Mouse (Mus musculus) c-Kit-negative CD71-positive TER-119-positive erythroid progenitor cells, embryonic 14.5 days (primary cell): ENCODE data around the gene Ppp1r27.
"Not testable (repeated sequence)": the region's sequence is repeated elsewhere in the genome, so short reads cannot be mapped to it uniquely, and the experiment has no call there.

Experiments
- DNase-seq: peaks from one replicate; pipeline ENCODE4 v3.0.0-alpha.2; 2013; ENCODE audit warnings: low read depth, low spot score

The Ppp1r27 gene

DNA sequence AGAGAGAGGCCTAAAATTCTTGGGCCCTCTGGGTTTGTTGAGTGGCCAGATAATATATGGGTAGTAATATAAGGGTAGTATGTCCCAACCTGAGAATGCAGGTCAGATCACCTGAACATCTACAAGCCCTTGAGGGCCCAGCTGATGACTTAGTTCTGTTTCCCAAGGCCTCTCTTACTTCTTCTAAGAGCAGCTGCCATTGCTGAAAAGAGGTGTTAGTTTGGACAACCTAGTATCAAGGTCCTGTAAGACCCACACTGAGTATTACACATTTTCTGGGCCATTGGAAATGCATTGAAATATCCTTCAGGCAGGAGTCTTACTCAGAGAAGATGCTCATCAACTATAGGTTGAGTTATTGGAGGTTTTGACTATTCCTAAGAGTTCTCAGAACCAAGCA is 25.0 kb upstream of the Ppp1r27 start:
- no peak for DNase-seq

DNA sequence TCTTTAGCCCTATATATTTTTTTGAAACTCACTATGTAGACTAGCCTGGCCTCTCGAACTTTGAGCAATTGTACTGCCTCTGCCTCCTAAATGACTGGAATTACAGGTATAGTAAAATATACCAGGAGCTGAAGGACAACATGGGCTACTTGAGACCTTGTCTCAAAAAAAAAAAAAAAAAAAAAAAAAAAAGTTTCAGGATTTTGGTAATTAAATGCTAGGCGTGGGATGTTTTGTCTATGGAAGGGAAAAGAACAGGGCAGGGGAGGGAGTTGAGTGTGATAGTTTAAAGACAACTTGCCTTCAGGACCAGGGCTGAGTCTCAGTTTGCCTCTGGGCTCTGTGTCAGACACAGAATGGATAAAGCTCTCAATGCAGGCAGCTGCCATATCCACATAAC is 24.1 kb upstream of the Ppp1r27 start:
- no peak for DNase-seq

GRCm38 (mm10) chr11:120574278-120574600 is 23.3 kb upstream of the Ppp1r27 start:
- DNase-seq: no peak

DNA sequence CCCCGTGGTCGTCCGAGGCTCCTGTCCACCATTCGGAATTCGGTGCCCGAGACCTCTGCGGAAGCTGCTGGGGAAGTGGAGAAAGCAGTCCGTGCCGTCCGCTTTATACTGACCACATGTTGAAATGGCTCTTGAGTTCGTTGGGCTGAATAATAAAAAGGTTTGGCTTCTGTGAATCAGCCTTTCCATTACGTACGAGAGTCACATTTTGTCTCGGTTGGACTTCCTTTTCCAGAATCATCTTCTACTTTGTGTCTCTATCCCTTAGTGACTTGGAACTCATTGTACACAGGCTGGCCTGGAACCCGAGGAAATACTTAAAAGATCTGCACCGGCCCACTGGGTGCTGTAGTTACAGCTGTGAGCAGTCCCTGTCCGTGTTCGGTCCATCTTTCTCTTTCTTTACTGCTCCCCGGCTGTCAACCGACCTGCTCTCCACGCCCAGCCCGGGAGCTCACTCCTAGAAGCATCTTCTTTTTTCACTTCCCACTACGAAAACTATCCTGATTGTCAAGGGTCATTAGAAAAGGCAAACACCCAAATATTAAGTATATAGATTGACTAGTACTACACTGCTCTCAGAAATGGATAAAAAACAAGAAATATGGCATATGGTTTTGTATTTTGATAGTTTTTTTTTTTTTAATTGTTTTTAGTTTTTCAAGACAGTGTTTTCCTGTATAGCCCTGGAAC is 22.8 kb upstream of the Ppp1r27 start:
- no peak for DNase-seq

DNA sequence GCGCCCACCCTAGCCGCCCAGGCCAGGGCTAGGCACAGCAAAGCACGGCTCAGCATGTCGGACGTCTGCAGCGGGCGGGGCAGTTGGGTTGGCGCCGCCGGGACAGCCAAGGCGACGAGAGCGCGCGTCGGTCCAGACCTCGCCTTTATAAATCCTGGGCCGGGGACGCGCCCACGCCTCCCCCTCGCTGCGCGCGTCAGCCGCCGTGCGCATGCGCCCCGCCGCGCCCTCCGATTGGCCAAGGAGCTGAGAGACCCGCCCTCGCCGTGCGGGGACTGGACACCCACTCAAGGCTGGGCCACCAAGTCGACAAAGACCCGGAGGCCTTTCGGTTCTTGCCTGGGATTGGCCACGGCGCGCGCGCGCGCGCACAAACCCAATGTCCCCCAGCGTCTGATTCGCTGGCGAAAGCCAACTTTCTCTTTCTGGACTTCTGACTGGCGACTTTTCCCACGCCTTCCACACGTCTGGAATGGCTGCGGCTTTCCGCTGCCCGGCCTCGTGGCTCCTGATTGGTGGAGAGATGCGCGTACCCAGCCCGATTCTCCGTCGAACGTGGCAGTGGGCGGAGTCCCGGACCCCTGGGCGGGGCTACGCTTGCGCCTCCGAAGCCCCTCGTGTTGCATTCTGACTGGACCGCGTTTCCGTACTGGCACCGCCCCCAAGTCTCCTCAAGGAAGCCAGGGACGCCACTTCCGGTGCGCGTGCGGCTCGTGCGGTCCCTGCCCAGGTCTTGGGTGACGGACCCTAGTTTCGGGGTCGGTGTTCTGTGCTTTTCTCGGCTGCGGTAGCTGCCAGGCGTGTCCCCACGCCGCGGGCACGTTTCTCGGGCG is 22.0 kb upstream of the Ppp1r27 start, which contains the start of gene P4hb:
TSS of gene P4hb (minus strand) at position 502 of the 833 bp plus-strand sequence.
- peak; percentile 94 for DNase-seq

- DNase-seq: no peak
These were observed 21.5 kb upstream of the Ppp1r27 start for GRCm38 (mm10) chr11:120572417-120572751.

GRCm38 (mm10) chr11:120571754-120572416 is 21.0 kb upstream of the Ppp1r27 start:
- no peak for DNase-seq

DNA sequence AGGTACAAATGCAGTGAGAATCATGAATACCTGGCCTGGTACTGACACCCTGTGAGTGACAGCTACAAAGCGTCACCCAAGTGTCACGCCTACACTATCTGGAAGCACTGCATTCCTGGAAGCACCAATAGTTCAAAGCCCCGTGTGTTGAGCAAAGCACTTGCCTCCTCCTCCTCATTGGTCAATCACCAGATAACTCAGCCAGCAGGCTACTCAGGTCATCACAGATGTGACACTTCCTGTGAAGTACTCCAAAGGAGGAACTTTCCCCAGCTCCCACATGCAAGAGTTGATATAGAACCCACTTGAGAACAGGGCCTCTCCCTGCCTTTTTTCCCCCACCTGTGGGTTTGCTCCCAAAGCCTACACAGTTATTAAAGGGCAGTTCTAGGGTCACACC is 20.2 kb upstream of the Ppp1r27 start:
- DNase-seq: no peak

GRCm38 (mm10) chr11:120568324-120568723 is 17.4 kb upstream of the Ppp1r27 start:
- DNase-seq: no peak

GRCm38 (mm10) chr11:120565114-120565513 is 14.2 kb upstream of the Ppp1r27 start:
- no peak for DNase-seq

- DNase-seq: no peak
These were observed 12.0 kb upstream of the Ppp1r27 start for GRCm38 (mm10) chr11:120562949-120563348.

DNA sequence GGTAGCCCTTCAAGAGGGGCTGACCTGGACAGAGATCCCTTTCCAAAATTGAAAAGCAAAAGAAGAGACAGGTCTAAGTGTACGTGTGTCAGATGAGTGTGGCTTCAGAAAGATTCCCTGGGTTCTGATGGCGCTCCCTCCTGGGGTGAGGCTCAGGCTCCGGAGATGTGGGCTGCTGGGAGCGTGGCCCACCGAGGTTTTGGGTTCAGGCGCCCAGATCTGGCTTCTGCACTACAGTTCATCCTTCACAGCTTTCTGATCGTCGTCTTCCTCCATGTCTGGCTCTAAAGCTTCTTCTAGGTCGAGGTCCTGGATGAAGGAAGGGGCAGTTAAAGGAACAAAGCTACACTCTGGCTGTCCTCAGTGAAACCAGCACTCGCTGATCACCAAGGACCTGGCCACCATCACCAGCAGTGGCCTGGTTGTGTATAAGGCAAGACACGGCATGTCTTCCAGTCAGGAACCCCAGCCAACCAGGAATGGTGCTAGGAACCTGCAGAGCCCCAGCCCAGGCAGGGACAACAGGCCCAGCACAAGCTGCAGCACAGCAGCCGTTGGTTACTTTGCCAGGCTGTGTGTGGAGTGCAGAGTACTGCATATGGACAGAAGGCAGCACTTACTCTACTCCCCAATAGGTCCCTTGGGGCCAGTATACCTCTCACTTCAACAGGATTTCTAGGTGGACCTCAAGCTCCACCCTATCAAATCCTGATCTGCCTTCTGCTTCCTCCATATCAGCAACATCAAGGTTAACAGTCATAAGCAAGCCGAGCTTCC is 10.2 kb upstream of the Ppp1r27 start:
- no peak for DNase-seq

GRCm38 (mm10) chr11:120558843-120559242 is 7.9 kb upstream of the Ppp1r27 start:
- DNase-seq: not testable (repeated sequence)

- DNase-seq: no peak
These were observed 4.3 kb upstream of the Ppp1r27 start for GRCm38 (mm10) chr11:120555260-120555659.

GRCm38 (mm10) chr11:120554834-120555233 is 3.9 kb upstream of the Ppp1r27 start:
- DNase-seq: no peak

DNA sequence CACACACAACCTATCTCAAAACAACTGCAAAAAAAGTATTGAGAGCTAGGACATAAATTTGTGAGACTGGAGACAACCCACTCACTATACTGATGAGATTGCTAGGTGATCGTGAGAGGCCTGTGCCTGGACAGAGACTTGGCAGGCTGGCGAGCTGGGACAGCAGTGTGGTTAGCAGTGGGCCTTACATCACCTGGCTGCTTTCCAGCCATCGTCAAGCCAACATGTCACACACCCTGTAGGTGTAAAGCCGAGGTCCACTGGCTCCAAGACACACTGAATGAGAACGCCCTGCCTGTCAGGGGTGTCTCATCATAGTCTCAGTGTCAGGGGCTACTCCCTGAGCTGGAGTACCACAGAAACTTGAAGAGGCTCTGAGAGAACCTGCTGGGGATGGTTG is 1.8 kb upstream of the Ppp1r27 start:
- no peak for DNase-seq

- DNase-seq: no peak
These were observed 734 bp downstream of the Ppp1r27 start for GRCm38 (mm10) chr11:120549986-120550809.

DNA sequence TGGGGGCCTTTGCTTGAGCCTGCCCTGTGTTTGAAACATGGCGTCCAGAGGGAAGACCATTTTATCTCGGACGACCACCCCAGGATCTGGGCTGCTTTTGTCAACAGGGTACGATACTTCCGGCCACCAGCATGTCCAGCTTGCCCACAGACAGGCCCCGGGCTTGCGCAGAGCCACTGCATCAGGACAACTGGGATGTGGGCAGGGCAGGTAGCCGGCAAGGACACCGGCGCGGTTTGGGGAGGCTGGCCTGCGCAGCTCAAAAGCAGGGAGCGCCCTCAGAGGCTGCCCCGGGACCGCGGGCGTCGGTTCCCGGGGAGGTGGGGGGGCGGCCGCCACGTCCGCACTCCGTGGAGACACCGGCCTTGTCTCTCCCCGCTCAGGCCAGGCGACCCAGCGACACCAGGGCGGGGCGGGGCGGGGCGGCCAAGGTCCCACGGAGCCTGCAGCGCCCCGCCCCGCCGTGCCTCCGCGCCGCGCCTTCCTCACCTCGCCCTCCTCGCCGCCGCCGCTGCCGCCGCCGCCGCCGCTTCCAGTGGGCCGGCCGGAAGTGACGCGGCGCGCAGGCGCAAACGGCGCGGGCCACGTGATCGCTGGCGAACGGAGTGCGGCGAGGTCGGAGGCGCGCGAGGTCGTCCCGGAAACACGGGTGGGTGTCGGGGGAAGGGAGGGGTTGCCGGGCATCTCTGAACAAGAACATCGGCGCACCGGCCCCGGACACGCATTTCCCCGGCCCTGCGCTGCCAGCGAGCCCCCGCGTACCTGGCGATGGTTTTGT is 1.6 kb downstream of the Ppp1r27 start, which contains the start of gene Mcrip1:
TSS of gene Mcrip1 (minus strand) at position 560 of the 778 bp plus-strand sequence.
- peak; percentile 87 for DNase-seq

- no peak for DNase-seq
These were observed 2.2 kb downstream of the Ppp1r27 start for GRCm38 (mm10) chr11:120548786-120549167.

- DNase-seq: no peak
These were observed 2.7 kb downstream of the Ppp1r27 start for GRCm38 (mm10) chr11:120548214-120548613.
